ENCODE assay signal across 26 mouse cellular contexts in genomic region chr10:63869123-63869522, GRCm38 (mm10). TPM values are rescaled to one million over a fixed set of nuclear protein-coding genes. Genes with fewer than 3 reads are reported as not detected.
DNase-seq lines count a peak whose midpoint lies in the region; ATAC-seq and TF ChIP-seq lines count a peak whose summit lies in the region.
"Had no signal": no experiment of that assay in that cellular context is flagged by ENCODE, and none has a peak within 500 bp of the region (broad histone marks: within the 10 kb centered on the region; RNA-seq: fewer than 3 reads in every experiment).

No protein-coding gene starts in this region.

- no peak overlapping the region for H3K4me2 ChIP-seq in limb, embryonic 11.5 days (ENCODE audit: low read depth, severe bottlenecking)
- H3K4me2 ChIP-seq in lung, postnatal 0 days (replicated peaks; ENCODE audit: low read depth, low read length), result no peak overlapping the region
- H3K4me2 ChIP-seq: embryonic facial prominence, embryonic 12.5 days; forebrain, embryonic 13.5 days; forebrain, embryonic 15.5 days had no signal

- no peak for ATAC-seq in limb, embryonic 11.5 days (ENCODE audit: insufficient number of reproducible peaks, low FRiP score, low TSS enrichment, low read depth)
- ATAC-seq in lung, postnatal 0 days, result no peak
- ATAC-seq: activated CD4-positive, CD25-positive, alpha-beta regulatory T cell, adult 4 months; forebrain, embryonic 13.5 days; forebrain, embryonic 15.5 days; Patski had no signal

- no peaks in the 10 kb centered on the region for H3K4me1 ChIP-seq in limb, embryonic 11.5 days (ENCODE audit: control insufficient read depth, insufficient read depth, low read length)
- H3K4me1 ChIP-seq in limb, embryonic 10.5 days, result no peaks in the 10 kb centered on the region
- H3K4me1 ChIP-seq in lung, postnatal 0 days (ENCODE audit: insufficient read depth, low read depth, low read length), result no peaks in the 10 kb centered on the region
- H3K4me1 ChIP-seq: embryonic facial prominence, embryonic 10.5 days; embryonic facial prominence, embryonic 12.5 days; forebrain, embryonic 13.5 days; forebrain, embryonic 15.5 days had no signal

- 94% methylated on average over 7 of the region's 7 CpGs for WGBS in limb, embryonic 11.5 days
- 90% methylated on average over 7 of the region's 7 CpGs for WGBS in limb, embryonic 10.5 days
- WGBS in lung, postnatal 0 days, result 71% methylated on average over 7 of the region's 7 CpGs

- no peak overlapping the region for H3K27ac ChIP-seq in limb, embryonic 11.5 days (replicated peaks; ENCODE audit: low read depth, low read length)
- H3K27ac ChIP-seq in limb, embryonic 10.5 days, result no peak overlapping the region
- H3K27ac ChIP-seq in lung, postnatal 0 days (ENCODE audit: low read length), result no peak overlapping the region
- H3K27ac ChIP-seq: embryonic facial prominence, embryonic 10.5 days; embryonic facial prominence, embryonic 12.5 days; forebrain, embryonic 13.5 days; forebrain, embryonic 15.5 days had no signal

- no peak for TF ChIP-seq CTCF in lung, postnatal 0 days (IDR thresholded peaks at IDR 0.05)

- H3K4me3 ChIP-seq in limb, embryonic 11.5 days (ENCODE audit: low read depth, low read length), result no peak overlapping the region
- no peak overlapping the region for H3K4me3 ChIP-seq in limb, embryonic 10.5 days
- H3K4me3 ChIP-seq in lung, postnatal 0 days (ENCODE audit: low read depth, low read length), result no peak overlapping the region
- H3K4me3 ChIP-seq: embryonic facial prominence, embryonic 10.5 days; embryonic facial prominence, embryonic 12.5 days; forebrain, embryonic 13.5 days; forebrain, embryonic 15.5 days had no signal

- no peaks in the 10 kb centered on the region for H3K36me3 ChIP-seq in limb, embryonic 11.5 days (ENCODE audit: control insufficient read depth, insufficient read depth, low read length)
- H3K36me3 ChIP-seq in limb, embryonic 10.5 days, result no peaks in the 10 kb centered on the region
- no peaks in the 10 kb centered on the region for H3K36me3 ChIP-seq in lung, postnatal 0 days (ENCODE audit: insufficient read depth, low read length)
- H3K36me3 ChIP-seq: embryonic facial prominence, embryonic 10.5 days; embryonic facial prominence, embryonic 12.5 days; forebrain, embryonic 15.5 days had no signal

- H3K9me3 ChIP-seq in limb, embryonic 11.5 days (ENCODE audit: control insufficient read depth, low read length), result no peaks in the 10 kb centered on the region
- no peaks in the 10 kb centered on the region for H3K9me3 ChIP-seq in limb, embryonic 10.5 days (replicated peaks)
- no peaks in the 10 kb centered on the region for H3K9me3 ChIP-seq in lung, postnatal 0 days (ENCODE audit: low read length)
- H3K9me3 ChIP-seq: embryonic facial prominence, embryonic 10.5 days; embryonic facial prominence, embryonic 12.5 days; forebrain, embryonic 13.5 days; forebrain, embryonic 15.5 days had no signal

- H3K9ac ChIP-seq in limb, embryonic 11.5 days (ENCODE audit: low read length), result no peak overlapping the region
- H3K9ac ChIP-seq in lung, postnatal 0 days (replicated peaks; ENCODE audit: low read depth), result no peak overlapping the region
- H3K9ac ChIP-seq: embryonic facial prominence, embryonic 12.5 days; forebrain, embryonic 13.5 days; forebrain, embryonic 15.5 days had no signal

- TF ChIP-seq EP300 in lung, postnatal 0 days (IDR thresholded peaks at IDR 0.05), result no peak

- DNase-seq in heart, adult 18-20 months, result peak; percentile 14 to 17
- DNase-seq in heart, postnatal 14 days, result no peak
- peak; percentile 6 for DNase-seq in limb, embryonic 11.5 days (ENCODE audit: low spot score)
- DNase-seq in limb, embryonic 10.5 days (ENCODE audit: low spot score), result no peak
- DNase-seq in lung, postnatal 36 days, result peak; percentile 5
- no peak for DNase-seq in lung, postnatal 0 days (ENCODE audit: low spot score)
- DNase-seq in left cerebral cortex, adult 18-20 months (ENCODE audit: low spot score in 2 of 2), result no peak
- DNase-seq: adrenal gland, adult 8-10 months; adrenal gland, postnatal 14 days; adrenal gland, postnatal 36 days; cerebellum, adult 11-12 months; cerebellum, adult 2 months; cerebellum, adult 9-10 months; cerebellum, postnatal 10 days; cerebellum, postnatal 25 days had no signal

- intact Hi-C loops in heart, postnatal 14 days (cut with DNase I), result no loop called here

- H3K27me3 ChIP-seq in limb, embryonic 11.5 days (ENCODE audit: control insufficient read depth, insufficient read depth, low read length), result no peaks in the 10 kb centered on the region
- no peaks in the 10 kb centered on the region for H3K27me3 ChIP-seq in limb, embryonic 10.5 days (ENCODE audit: low read depth, poor library complexity, severe bottlenecking)
- no peaks in the 10 kb centered on the region for H3K27me3 ChIP-seq in lung, postnatal 0 days (replicated peaks; ENCODE audit: insufficient read depth, low read length)
- H3K27me3 ChIP-seq: embryonic facial prominence, embryonic 12.5 days; forebrain, embryonic 13.5 days; forebrain, embryonic 15.5 days; Patski had no signal

RNA-seq across cellular contexts. Expression of gene Gm10118, which starts 58.1 kb away (rescaled TPM):
- total RNA-seq in heart, adult 18-20 months (2021), result not detected
- total RNA-seq in heart, postnatal 14 days (2021), result not detected
- not detected in 2 replicates for polyA plus RNA-seq in limb, embryonic 11.5 days (2014; fragmentation: Nextera tagmentation; extraction: Ambion mirVana)
- not detected in 2 replicates for polyA plus RNA-seq in limb, embryonic 10.5 days (2016; fragmentation: Nextera tagmentation; extraction: Ambion mirVana)
- polyA plus RNA-seq in lung, postnatal 0 days (2015; fragmentation: Nextera tagmentation; extraction: Ambion mirVana), result 0.05 TPM in 1 of 2 replicates, not detected in the other
- 1 to 10 TPM; 5.4 to 5.8 TPM for total RNA-seq in left cerebral cortex, adult 18-20 months (2021)
- total RNA-seq: adrenal gland, adult 18-20 months; adrenal gland, adult 8-10 months; adrenal gland, postnatal 14 days; adrenal gland, postnatal 36 days; ES-E14; MEL had no signal
- polyA plus RNA-seq: activated CD4-positive, CD25-positive, alpha-beta regulatory T cell, adult 4 months; C2C12; embryonic facial prominence, embryonic 10.5 days; embryonic facial prominence, embryonic 12.5 days; forebrain, embryonic 11.5 days; Patski had no signal

Comparison
In these comparisons a context has a peak if more than half of its experiments do, and no peak if none do; other contexts are left out.
1. DNase-seq: peak in heart, adult 18-20 months (2 of 2), limb, embryonic 11.5 days (single experiment) and lung, postnatal 36 days (single experiment); none in heart, postnatal 14 days (0 of 2), limb, embryonic 10.5 days (single experiment), lung, postnatal 0 days (single experiment) and left cerebral cortex, adult 18-20 months (0 of 2).
2. RNA of gene Gm10118, which starts 58.1 kb away (total RNA-seq): 5.4 to 5.8 TPM in left cerebral cortex, adult 18-20 months; not detected in heart, adult 18-20 months and not detected in heart, postnatal 14 days; every median in the first group is over 4 times any median in the second.